Mouse (Mus musculus): ENCODE data around the gene Ptpdc1.
A peak's percentile ranks its signal among the peaks of the same experiment; 100 is the strongest.

The Ptpdc1 gene

DNA sequence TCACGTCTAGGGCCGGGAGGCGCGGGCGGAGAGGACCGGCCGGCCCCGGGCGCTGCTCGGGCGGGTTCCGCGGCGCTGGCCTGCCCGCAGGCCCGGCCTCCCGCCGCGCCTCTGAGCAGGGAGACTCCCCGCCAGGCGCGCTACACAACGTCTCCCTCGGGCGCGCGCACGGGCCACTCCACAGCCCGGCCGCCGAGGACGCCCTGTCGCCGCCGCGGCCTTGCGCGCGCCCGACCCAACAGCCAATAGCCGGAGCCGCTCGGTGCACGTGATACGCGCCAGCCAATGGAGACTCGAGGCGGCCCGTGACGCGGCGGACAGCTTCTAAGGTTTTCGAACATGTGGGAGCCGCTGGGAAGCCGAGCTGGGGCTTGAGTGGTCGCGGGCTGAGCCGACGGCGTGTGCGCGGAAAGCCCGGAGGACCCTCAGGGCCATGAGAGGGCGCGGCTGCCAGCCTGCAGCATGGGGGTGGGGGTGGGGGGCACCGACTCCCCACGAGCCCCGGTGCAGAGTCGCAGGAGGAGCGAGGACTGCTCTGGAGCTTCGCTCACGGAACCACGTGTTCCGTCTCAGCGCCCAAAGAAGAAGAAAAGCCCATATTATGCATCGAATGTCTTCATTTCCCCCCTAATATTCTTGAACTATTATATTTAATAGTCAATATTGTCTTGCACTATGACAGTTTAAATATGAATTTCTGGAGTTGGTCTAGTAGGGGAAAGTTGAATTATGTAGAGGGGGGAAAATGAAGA is at the start of gene Ptpdc1:
TSS of gene Ptpdc1 (minus strand) at position 232 of the 752 bp plus-strand sequence.
- peak; percentile 97 for DNase-seq (ENCODE audit: low spot score)

DNA sequence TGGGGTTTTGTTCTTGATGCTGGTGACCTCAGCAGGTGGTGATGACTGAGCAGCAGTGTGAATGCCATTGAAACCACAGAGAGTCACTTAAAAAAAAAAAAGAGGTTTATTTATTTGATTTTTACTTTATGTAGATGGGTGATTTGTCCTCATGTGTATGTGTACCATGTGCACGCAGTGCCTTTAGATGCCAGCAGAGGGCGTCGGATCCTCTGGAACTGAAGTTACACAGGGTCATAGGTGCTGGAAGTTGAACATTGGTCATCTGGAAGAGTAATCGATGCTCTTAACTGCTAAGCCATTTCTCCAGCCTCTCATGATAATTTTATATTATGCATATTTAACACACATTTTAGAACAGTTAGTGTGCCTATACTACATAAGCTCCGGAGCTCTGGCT is 49.1 kb upstream of the Ptpdc1 start:
- DNase-seq (ENCODE audit: low spot score): no peak

DNA sequence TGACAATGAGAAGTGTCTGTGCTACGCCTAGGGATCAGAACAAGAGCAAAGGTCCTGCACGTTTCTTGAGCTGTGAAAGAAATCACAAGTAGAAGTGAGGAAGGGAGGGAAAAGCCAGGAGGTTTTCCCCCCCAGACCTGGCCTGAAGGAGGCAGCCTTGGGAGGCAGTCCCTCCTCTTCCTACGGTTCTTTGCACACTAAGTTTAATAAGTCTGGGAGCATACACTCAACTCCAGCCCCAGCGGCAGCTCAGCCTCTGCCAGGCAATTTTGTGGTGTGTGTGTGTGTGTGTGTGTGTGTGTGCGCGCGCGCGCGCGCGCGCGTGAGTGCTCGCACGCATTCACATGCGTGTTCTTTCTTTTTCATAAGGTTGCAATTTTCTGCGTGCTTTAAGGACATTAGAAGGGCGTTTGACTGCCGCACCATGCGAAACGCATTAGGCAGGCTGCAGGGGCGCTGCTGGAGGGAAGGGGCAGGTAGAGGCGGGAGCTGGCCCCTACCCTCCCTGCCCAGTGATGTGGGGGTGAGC is 46.9 kb upstream of the Ptpdc1 start:
- no peak for DNase-seq (ENCODE audit: low spot score)

DNA sequence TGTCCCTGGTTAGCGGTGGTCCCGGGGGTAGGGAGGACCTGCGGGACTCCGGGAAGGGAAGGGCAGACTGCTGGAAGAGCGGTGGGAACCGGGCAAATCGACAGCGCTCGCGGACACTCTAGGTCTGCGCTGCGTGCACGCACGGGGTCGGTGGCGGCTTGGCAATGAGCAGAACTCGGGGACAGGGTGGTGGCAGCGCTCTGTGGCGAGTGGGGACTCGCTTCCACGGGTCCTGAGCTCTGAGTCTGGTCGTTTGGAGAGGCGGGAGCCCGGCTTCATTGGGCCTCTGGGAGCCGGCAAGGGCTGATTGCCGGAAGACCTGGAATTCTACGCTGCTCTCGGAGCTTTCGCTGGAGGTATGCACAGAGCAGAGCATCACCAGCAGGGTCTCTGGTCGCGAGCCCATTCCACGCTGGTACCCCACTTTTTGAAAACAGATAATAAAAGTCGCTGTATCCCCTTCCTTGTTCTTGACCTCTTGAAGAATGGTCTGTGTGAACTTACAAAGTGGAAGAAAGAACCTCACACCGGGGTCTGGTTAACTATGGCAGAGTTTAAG is 43.6 kb upstream of the Ptpdc1 start:
- no peak for DNase-seq (ENCODE audit: low spot score)

DNA sequence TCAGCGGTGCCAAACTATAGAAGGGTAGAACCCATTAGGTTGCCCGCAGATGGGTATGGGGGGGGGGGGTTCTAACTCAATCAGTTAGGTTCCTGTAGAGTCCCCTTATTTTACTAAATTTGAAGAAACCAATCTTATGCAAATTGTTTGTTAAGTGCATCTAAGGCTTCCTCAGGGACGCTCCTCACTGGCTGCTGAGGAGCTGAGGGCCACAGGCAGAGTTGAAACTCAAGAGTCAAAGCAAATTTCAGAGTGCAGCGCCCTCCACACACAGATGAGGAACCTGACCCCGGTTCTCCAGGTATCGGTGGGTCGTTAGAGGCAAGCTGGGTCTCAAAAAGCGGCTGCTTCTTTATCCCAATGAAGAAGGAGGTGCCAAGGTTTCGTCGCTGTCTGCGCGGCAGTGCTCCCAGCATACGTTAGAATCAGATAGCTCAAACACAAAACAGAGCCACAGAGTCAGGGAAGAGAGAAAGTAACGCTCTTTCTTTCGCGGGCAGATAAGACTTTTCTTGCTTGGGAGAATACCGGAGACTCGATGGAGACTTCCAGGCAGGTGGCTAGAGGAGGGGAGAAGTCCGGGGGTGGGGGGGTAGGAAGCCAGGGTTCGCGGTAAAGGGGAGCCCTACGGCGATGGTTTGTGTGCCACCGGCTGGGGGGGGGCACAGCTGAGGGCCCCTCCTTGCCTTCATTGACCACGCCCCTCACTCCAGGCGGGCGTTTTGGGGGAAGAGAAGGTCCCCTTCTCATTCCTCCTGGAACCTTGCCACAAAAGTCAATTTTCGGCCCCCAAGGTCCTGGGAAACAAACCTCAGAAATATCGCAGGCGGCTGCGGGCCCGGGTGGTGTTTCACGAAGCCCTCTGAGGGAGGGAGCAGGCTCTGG is 42.9 kb upstream of the Ptpdc1 start:
- no peak for DNase-seq (ENCODE audit: low spot score)

DNA sequence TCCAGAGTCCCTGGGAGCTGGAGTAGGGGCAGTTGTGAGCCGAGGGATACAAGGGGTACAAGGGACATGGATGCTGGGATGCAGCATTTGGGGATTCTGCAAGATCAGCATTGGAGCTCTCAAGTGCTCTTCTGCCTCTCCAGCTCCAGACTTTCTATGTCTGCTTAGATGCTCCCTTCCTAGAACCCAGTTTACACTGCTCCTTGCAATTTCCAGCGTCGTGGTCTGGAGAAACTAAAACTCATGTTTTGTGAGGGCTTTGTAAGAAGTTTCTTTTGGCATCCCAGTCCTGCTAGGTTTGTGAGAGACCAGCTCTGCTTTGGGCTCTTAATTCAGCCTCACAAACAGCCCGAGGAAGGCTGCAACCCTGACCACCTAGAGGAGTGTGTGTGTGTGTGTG is 42.0 kb upstream of the Ptpdc1 start:
- no peak for DNase-seq (ENCODE audit: low spot score)

DNA sequence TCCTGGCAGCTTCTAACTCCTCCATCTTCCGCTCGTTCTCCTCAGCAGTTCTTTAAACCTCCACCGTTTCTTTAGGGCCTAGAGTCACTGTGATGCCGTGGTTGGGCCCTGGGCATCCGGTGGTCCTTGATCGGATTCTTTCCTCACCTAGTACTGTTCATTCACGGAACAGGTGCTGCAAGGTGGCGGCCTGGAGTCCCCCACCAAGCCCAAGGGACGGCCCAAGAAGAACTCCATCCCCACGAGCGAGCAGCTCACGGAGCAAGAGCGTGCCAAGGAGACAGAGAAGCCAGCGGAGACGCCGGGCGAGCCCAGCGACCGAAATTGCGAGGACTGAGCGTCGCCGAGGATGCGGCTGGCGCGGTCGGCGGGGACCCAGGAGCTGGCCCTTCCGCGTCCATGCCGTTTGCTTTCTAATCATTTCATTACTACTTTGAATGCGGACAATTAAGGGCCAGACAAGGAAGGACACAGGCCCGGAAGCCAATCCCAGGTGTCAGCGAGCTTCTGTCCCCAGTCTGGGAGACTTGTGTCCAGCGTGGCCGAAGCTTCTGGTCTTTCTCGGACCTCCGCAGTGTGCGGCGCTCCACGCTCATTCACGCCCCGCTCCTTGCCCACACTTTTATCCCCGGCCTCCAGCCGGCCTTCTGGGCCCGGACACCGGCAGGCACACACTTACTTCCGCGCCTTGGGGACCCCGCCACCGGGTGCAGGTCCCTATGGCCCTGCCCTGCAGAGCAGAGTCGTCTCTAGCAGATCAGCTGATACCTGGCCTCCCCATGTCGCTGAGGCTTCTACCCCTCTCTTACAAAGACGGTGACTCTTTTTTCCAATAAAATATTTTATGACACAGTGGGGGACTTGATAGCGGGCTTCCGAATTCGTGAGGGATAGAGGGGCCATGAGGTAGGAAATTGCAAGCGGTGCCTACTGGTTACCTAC is 40.5 kb upstream of the Ptpdc1 start:
- no peak for DNase-seq (ENCODE audit: low spot score)

DNA sequence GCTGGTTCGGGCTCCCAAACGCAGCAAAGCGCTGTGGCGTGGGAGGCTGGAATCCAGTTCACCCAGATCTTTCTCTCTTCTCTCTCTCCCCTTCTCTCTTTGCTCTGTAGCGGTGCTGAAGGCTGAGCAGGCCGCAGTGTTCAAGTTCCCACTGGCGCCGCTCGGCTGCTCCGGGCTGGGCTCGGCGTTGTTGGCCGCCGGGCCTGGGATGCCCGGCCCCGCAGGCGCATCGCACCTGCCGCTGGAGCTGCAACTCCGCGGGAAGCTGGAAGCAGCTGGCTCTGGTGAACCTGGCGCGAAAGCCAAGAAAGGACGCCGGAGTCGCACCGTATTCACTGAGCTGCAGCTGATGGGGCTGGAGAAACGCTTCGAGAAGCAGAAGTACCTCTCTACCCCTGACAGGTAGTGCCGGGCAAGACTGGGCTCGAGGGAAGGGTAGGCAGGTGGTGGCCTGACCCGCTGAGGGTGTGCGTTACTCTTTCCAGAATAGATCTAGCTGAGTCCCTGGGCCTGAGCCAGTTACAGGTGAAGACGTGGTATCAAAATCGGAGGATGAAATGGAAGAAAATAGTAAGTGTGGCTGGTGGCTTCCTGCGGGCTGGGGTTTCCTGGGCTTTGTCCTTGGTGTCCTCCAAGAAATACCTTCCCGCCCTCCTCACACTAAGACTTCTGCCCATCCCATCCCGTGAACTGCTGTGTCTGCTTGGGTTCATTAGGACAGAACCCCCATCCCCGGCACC is 39.6 kb upstream of the Ptpdc1 start:
- DNase-seq (ENCODE audit: low spot score): no peak

DNA sequence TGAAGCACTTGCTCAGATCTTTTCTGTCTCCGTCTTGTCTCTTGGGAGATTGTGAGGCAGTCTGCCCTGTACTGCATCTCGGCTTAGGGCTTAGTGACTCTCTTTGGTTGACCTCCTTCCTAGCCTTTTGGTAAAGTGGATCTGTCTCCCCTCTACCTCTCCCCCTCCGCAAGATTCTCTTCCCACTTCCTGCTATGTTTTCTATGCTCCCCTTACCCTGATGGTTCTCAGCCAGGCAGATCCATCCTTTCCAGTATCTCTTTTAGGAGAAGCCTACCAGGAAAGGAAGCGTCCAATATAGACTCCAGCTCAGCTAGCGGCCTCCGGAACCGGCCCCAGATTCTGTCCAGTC is 38.5 kb upstream of the Ptpdc1 start:
- no peak for DNase-seq (ENCODE audit: low spot score)

DNA sequence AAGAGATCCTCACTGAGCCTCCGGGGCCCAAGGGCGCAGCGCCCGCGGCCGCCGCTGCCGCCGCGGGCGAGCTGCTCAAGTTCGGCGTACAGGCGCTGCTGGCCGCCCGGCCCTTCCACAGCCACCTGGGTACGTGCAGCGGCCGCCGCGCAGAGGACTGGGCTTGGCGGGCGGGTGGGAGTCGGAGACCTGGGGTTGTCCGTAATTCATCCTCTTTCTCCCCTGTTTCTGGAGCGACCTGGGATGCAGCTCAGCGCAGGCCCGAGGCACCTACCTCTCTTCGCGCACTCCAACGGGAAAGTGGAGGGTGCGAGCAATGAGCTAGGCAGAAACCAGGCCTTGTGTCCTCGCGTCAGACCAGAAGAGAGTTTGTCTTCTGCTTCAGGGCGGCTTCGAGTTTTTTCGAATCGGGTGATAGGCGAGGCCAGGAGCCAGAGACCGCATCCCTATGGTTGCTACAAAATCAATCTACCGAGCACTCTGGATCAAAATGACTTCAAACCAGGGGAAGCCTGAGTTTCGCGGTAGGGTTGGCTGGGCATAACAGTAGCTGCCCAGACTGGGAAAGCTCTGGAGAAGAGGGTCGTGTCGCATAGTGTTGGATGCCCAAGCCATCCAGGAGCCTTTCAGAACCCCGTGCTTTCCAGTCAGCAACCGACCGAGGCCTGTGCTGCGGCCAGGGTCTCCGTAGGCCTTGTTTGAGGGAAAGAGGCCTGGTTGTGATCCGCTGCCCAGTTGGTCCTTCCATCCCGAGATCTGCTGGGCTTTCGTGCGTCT is 37.9 kb upstream of the Ptpdc1 start:
- DNase-seq (ENCODE audit: low spot score): no peak

DNA sequence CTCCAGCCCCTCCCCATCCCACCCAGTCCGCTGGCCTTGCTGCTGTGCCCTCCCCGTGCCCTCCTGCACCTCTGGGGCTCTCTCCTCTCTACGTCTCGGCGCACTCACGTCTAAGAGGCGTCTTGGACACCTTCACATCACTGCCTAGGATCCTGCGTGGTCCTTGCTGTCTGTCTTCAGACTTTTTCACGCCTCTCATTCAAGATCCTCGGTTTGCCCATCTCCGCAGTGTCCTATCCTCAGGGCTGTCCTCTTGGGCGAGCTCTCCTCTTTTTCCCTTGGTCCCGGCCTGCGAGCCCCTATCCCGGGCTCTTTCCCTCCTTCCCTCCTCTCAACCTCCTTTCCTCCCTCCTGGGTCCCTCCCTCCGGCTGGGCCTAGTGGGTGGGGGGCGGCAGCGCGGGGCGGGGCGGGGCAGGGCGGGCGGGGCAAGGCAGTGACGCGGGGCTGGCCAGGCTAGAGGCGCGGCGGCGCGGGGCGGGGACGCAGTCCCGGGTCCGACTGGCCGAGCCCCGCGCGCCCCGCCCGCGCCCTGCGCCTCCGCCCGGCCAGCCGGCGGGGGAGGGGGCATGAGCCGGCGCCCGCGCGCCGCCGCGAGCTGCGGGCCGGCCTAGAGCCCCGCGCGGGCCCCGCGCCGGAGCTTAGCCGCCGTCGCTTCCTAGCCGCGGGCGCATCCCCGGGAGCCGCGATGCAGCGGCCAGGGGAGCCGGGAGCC is 37.1 kb upstream of the Ptpdc1 start, which contains the start of gene Barx1:
TSS of gene Barx1 (plus strand) at position 568 of the 713 bp plus-strand sequence.
- no peak for DNase-seq (ENCODE audit: low spot score)

DNA sequence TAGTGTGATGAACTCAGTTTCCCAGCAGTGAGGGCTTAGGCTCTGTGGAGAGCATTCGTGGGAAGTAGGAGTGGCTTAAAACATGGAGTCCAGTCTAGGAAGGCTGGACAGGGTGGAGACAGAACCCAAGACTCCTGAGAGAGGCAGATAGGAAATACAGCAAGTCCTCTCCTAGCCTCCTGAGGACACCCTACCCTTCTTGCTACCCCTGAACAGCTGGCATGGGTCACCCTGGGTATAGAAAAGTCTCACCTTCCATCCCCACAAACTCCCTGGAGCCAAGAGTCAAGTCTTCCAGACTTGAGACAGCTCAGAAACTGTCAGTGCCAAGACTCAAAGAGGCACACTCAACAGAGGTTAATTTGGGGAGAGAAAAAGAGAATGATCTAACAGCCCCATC is 36.1 kb upstream of the Ptpdc1 start:
- DNase-seq (ENCODE audit: low spot score): no peak

DNA sequence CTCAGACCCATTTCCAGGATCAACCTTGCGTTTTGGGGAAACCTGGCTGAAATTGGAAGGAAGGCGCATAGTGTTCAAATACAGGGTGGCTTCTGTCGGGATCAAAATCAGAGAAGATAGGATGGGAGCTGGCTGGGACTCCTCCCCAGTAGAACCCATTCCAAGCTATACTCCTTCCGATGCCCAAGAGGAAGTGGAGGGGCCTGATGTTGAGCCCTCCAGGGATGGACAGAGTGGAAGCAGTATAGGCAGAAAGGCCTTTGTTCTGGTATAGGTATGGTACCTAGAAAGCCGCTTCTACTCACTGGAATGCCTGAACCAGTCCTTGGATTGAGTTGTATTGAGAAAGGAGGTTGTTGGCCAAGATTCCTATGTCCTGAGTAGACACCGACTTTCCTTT is 35.3 kb upstream of the Ptpdc1 start:
- DNase-seq (ENCODE audit: low spot score): no peak

DNA sequence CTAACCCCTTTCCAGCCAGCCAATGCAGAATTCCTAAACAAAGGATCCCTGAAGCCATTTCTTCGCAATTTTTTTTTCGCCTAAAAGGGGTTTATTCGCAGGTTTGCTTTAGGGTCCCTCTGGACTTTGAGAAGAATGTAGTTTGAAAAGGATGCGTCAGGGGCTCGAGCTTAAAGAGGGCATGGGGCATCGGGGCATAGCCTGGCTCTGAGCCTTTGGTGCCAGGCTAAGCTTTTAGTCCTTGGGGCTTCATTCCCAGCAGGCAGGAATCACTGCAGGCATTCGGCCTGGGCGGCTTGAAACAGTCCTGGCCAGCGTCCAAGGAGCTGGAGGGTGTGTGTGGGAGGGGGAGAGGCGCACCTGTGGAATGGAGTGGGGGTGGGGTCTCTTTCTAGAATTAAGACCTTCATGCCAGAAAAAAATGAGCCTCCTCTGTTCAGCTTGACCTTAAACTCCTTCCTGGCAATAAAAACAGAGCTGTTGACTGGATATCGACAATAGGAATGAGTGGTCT is 34.8 kb upstream of the Ptpdc1 start:
- no peak for DNase-seq (ENCODE audit: low spot score)

DNA sequence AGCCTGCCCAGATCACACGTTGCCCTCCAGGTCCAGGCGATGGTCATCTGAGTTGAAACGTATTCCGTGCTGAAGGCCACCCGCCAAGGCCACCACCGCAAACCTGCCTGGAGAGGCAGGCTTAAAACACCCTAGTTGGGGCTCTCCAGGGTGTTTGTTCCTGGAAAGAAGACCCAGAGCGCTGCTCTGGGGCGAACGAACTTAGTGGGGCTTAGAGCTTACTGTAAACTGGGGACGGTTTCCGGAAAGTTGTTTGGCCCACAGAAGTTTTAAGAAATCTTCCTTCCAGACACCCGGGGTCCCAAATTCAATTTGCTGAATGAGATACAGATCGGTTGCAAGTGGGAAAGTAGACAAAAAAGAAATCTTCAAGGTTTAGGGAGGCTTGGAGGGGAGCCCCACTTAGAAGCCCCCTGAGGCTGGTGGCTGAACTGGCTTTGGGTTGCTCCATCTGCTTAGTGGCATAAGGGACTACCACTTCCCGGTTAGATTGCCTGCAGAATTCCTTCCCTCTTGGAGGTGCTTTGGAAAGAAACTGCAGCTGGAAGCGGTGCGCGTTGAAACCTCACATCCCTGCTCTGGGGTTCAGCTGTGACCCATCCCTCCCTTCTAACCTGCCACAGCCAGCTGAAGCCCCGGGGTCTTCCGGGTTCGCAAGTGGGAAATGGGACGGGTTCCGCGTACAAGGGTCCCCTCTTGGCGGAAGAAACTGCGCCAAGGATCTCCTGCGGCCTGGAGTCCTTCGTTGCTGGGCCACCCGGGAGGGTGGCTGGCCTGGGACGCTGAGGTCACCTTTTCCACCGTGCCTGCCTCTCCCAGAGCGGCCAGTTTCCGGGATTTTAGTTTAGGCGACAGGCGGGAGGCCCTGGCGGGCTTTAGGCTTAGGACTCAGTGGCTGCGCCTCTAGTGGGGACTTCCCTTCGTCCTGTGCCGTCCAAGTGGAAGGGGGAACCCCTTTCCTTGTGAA is 34.1 kb upstream of the Ptpdc1 start:
- no peak for DNase-seq (ENCODE audit: low spot score)

DNA sequence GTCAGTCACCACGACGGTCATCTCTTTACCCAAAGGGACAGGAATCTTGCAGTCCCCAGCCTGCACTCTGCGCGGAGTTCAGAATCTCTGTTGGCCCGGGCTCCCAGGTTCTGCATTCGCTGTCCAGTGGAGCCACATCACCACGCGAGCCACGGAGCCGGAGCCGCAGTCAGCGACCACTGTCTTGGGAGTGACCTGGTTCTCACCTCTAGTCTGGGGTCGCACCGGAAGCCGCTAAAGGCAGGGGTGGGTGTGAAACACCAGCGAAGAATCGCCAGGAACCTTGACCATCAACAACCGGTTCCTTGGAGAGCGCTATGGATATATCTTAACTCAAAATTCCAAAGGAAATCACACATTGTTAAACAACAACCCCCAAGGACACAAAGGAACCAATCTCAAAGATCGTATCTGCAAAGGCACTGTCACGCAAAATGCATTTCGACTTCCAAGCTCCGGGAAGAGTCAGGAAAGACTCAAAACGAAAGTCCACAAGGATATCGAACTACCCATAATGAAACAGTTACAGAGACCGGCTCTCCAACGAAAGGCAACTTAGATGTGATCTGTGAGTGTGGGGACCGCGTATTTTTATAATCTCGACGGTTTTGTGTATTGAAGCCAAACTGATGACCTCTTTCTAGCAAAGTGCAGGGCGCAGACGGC is 33.3 kb upstream of the Ptpdc1 start:
- no peak for DNase-seq (ENCODE audit: low spot score)

DNA sequence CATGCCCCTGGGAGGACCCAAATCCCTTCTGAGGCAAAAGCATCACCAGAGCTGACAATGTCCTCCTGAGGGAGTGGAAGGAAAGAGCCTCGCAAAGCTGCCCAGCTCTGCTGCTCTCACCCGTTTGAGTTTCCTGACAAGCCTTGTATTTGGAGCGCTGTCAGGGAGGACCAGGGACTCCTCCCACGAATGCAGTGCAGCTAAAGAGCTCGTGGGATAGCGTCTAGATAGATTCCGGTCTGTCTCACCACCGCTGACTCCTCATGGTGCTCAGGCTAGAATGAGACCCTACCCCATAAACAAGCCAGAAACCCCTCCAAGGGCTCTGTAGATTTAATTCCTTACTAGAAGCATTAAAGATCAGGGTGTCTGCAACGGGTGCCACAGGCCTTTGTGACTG is 32.3 kb upstream of the Ptpdc1 start:
- DNase-seq (ENCODE audit: low spot score): no peak

DNA sequence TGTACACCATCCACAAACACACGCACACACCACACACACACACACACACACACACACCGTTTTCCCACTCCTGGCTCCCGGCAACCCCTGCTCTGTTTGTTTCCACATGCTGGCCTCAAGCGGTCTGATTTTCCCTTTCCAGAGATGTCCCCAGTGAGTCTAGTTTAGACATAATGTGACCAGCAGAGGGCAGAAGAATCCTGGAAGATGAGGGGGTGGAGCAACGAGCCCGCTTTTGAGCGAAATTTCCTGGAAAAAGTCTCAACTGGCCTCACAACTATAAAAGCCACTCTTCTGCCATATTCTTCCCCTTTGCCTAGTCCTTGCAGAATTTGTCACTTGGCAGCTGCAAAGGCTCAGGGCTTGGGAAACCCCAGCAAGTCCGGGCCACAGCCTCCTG is 30.2 kb upstream of the Ptpdc1 start:
- DNase-seq (ENCODE audit: low spot score): no peak
